Mouse (Mus musculus) left cerebral cortex, adult 6 months (tissue): ENCODE results near the gene Fgd6. TPM values are rescaled to one million over a fixed set of nuclear protein-coding genes. Genes with fewer than 3 reads are reported as not detected.

Source experiments
- long read RNA-seq, 2 experiments: library from polyadenylated mRNA; unstranded; transcript quantifications; one replicate each; pipeline ENCODE4 v2.0.0; 2019 to 2020
- polyA plus RNA-seq: library from polyadenylated mRNA; unstranded; fragments of <200 nt; fragmentation: Nextera tagmentation; gene quantifications from 2 replicates; pipeline ENCODE4 v1.2.3, GENCODE M21; 2021

The Fgd6 gene
- polyA plus RNA-seq = 2.7 and 2.9 TPM in 2 replicates
- long read RNA-seq, experiment 1, full-length matches to known transcripts = 6 of 18 reads
- long read RNA-seq, experiment 1, partial matches to known transcripts = 8 of 18 reads
- long read RNA-seq, experiment 1, other reads (novel, unspliced or antisense) = 4 of 18 reads
- long read RNA-seq, experiment 2, partial matches to known transcripts = 2 of 6 reads
- long read RNA-seq, experiment 2, other reads (novel, unspliced or antisense) = 4 of 6 reads

DNA sequence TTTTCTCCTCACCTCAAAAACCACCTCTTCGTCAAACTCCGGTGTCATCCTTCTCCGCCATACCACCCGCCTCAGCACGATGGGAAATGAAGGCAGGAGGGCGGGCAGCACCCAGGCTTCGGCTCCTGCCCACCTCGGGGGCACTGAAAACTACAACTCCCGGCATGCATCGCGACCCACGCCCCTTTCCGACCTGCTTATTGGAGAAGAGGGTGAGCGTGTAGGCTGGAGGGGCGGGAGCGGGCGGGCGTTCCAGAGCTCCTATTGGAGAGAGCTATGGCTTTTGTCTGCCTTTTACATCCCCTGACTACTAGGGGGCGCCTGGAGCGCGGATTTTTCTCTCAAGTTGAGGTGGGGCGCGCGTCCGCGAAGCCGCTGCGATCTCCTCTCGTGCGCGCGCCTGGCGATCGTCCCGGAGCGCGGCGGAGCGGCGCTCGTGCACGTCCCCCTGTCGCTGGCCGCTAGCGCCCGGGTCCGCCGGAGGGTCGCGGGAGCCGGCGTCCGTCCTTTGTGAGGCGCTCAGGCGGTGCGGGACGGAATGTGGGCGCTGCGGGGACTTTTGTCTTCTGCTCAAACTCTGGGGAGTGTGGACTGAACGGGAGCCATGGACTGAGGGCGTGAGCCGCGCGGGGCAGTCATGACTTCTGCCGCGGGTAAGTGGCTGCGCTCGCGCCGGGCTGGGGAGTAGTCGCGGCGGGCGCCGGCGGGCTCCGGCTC lies at the start of gene Fgd6, which contains the start of gene Vezt:
TSS of gene Fgd6 (plus strand) at position 344 of the 717 bp plus-strand sequence.
TSS of gene Vezt (minus strand) at position 160 of the 717 bp plus-strand sequence.

DNA sequence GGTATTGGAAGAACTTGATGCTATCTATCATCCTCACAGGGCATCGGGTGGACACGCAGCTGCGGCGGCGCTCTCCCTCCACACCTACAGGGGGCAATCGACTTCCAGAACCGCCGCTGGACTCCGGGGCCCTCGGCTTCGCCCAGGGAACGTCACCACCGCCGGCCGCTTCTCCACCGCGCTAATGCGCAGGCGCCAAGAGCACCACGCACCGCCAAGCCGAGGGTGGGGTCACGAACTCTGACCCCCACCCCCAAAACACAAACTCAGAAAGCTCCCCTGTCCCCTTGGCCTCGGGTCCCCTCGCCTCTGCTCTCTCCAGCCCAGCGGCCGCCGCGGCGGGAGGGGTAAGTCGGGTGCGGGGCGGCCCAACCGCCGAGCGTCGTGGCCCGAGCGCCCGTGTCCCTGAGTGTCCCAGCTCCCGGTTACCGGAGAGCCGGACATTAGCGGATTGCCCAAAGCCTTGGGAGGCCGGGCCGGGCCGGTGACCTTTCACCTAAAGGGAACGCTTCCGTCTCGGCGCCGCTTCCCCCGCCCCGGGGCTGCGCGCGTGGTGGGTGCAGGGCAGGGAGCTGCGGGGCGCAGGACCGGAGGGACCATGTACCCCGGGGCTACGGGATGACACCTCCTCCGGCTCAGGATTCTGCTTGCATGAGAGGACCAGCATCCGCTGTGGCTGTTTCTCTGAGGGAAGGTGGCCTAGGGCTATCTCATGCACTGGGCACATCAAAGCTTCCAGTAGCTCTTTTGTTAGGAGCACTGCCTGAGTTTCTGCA lies 112.1 kb downstream of the Fgd6 start, which contains the start of gene Nr2c1:
TSS of gene Nr2c1 (plus strand) at position 268 of the 776 bp plus-strand sequence.

Other genes starting within 250 kb of the Fgd6 start
- not detected in 2 replicates for gene Usp44, start 204.4 kb upstream of the Fgd6 start, polyA plus RNA-seq
- gene Metap2, start 138.9 kb upstream of the Fgd6 start, polyA plus RNA-seq = 155 and 176 TPM in 2 replicates
- 25.0 and 28.5 TPM in 2 replicates for gene Vezt, start 184 bp upstream of the Fgd6 start, polyA plus RNA-seq
- 2.5 and 2.8 TPM in 2 replicates for gene Nr2c1, start 112.0 kb downstream of the Fgd6 start, polyA plus RNA-seq
- gene Ndufa12, start 162.7 kb downstream of the Fgd6 start, polyA plus RNA-seq = 909 and 952 TPM in 2 replicates